Mouse (Mus musculus) heart, adult 11 months (tissue): Measurements from ENCODE around the gene Suco.

Source experiments
- DNase-seq: peaks from one replicate; pipeline ENCODE4 v3.0.0; 2022

Gene Suco

GRCm38 (mm10) chr1:161876553-161877447 lies at the start of gene Suco:
TSS of gene Suco (minus strand) at chr1:161876682.
- peak; percentile 100 for DNase-seq

GRCm38 (mm10) chr1:161925281-161925805 lies 48.9 kb upstream of the Suco start:
- DNase-seq = peak; percentile 88

GRCm38 (mm10) chr1:161924321-161924720 lies 47.8 kb upstream of the Suco start:
- DNase-seq = no peak

GRCm38 (mm10) chr1:161921928-161922327 lies 45.4 kb upstream of the Suco start:
- DNase-seq = no peak

- no peak for DNase-seq
Measured at GRCm38 (mm10) chr1:161920475-161921454, 44.3 kb upstream of the Suco start.

- DNase-seq = no peak
Measured at GRCm38 (mm10) chr1:161919594-161919993, 43.1 kb upstream of the Suco start.

GRCm38 (mm10) chr1:161918682-161919372 lies 42.3 kb upstream of the Suco start:
- no peak for DNase-seq

- no peak for DNase-seq
Measured at GRCm38 (mm10) chr1:161917940-161918484, 41.5 kb upstream of the Suco start.

GRCm38 (mm10) chr1:161916036-161916435 lies 39.6 kb upstream of the Suco start:
- DNase-seq = no peak

- no peak for DNase-seq
Measured at GRCm38 (mm10) chr1:161913648-161913984, 37.1 kb upstream of the Suco start.

- no peak for DNase-seq
Measured at GRCm38 (mm10) chr1:161912940-161913647, 36.6 kb upstream of the Suco start.

- no peak for DNase-seq
Measured at GRCm38 (mm10) chr1:161909074-161909473, 32.6 kb upstream of the Suco start.

- no peak for DNase-seq
Measured at GRCm38 (mm10) chr1:161907795-161908457, 31.4 kb upstream of the Suco start.

- DNase-seq = no peak
Measured at GRCm38 (mm10) chr1:161907111-161907510, 30.6 kb upstream of the Suco start.

- no peak for DNase-seq
Measured at GRCm38 (mm10) chr1:161902692-161903452, 26.4 kb upstream of the Suco start.

- no peak for DNase-seq
Measured at GRCm38 (mm10) chr1:161900129-161900528, 23.6 kb upstream of the Suco start.

- DNase-seq = no peak
Measured at GRCm38 (mm10) chr1:161897235-161897634, 20.8 kb upstream of the Suco start.

- peak; percentile 88 for DNase-seq
Measured at GRCm38 (mm10) chr1:161896130-161896529, 19.6 kb upstream of the Suco start.

- no peak for DNase-seq
Measured at GRCm38 (mm10) chr1:161895014-161895413, 18.5 kb upstream of the Suco start.

- DNase-seq = no peak
Measured at GRCm38 (mm10) chr1:161894553-161894952, 18.1 kb upstream of the Suco start.
